Mouse (Mus musculus) thymus, adult 2 months (tissue): ENCODE results near the gene Ncl. TPM values are rescaled to one million over a fixed set of nuclear protein-coding genes. Genes with fewer than 3 reads are reported as not detected.

Experiments used
- DNase-seq: peaks from one replicate; pipeline ENCODE4 v3.0.0; 2021
- H3K27ac ChIP-seq: fragments of 200-500 bp; 2 replicates; pipeline ENCODE4 v1.5.1; 2012; ENCODE audit warnings: low read length, control low read depth; ENCODE audit not compliant: control insufficient read depth, insufficient read depth
- H3K27me3 ChIP-seq: fragments of 200-500 bp; 2 replicates; pipeline ENCODE4 v1.6.1; 2012; ENCODE audit warnings: mild to moderate bottlenecking, low read length, moderate library complexity, mixed read lengths; ENCODE audit not compliant: control insufficient read depth, insufficient read depth
- H3K36me3 ChIP-seq: fragments of 200-500 bp; 2 replicates; pipeline ENCODE4 v1.6.1; 2012; ENCODE audit warnings: mild to moderate bottlenecking, low read length, moderate library complexity; ENCODE audit not compliant: control insufficient read depth, insufficient read depth
- H3K4me1 ChIP-seq: fragments of 200-500 bp; replicated peaks from 2 replicates; pipeline ENCODE4 v1.6.1; 2012; ENCODE audit warnings: low read length; ENCODE audit not compliant: control insufficient read depth, insufficient read depth
- H3K4me3 ChIP-seq: fragments of 200-500 bp; 2 replicates; pipeline ENCODE4 v1.5.1; 2012; ENCODE audit warnings: mild to moderate bottlenecking, low read length, control low read depth, moderate library complexity; ENCODE audit not compliant: control insufficient read depth, insufficient read depth
- CTCF ChIP-seq: fragments of 200-500 bp; IDR thresholded peaks from 2 replicates; pipeline ENCODE4 v1.5.1; 2012; ENCODE audit warnings: mild to moderate bottlenecking, control low read depth, low read length, moderate library complexity, borderline replicate concordance; ENCODE audit not compliant: control insufficient read depth, poor library complexity, insufficient read depth; ENCODE audit errors: extremely low read depth
- POLR2A ChIP-seq: fragments of 200-500 bp; IDR thresholded peaks from 2 replicates; pipeline ENCODE4 v1.6.1; 2012; ENCODE audit warnings: mild to moderate bottlenecking, low read length, control low read depth, moderate library complexity; ENCODE audit not compliant: control insufficient read depth, poor library complexity, insufficient read depth; ENCODE audit errors: extremely low read depth
- WGBS: fragments of 180-500 bp; shearing (Covaris S2); methylation state at CpG from one replicate; pipeline ENCODE4 v1.1.7; 2018; 5-methylcytosine and 5-hydroxymethylcytosine counted together
- polyA plus RNA-seq: library from polyadenylated mRNA; depleted of rRNA; stranded (reverse); fragments of >200 nt; gene quantifications from 2 replicates; pipeline ENCODE4 v1.2.3, GENCODE M21; 2012

Ncl gene
- polyA plus RNA-seq, 1 experiment, result 17.0 TPM

GRCm38 (mm10) chr1:86398222-86398621 lies 39.0 kb upstream of the Ncl start:
- no peak for DNase-seq
- no peaks in the 10 kb centered on the region for H3K27me3 ChIP-seq
- peaks cover 18% of the 10 kb centered on the region for H3K4me1 ChIP-seq
- no peak overlapping the region for H3K4me3 ChIP-seq
- 30% methylated on average over 7 of the region's 7 CpGs for WGBS
- H3K27ac ChIP-seq, result peak overlapping the region; percentile 17; the same call in 1 of the 2 replicates
- H3K36me3 ChIP-seq, result no peaks in the 10 kb centered on the region
- TF ChIP-seq CTCF (no peak), POLR2A (no peak)

- 92% methylated on average over 8 of the region's 8 CpGs for WGBS
- Histone ChIP-seq H3K36me3 (no peaks in the 10 kb centered on the region), H3K27ac (no peak overlapping the region), H3K4me3 (no peak overlapping the region), H3K4me1 (peaks cover 20% of the 10 kb centered on the region), H3K27me3 (no peaks in the 10 kb centered on the region)
- DNase-seq, result no peak
- TF ChIP-seq POLR2A, result no peak
- no peak for TF ChIP-seq CTCF
These were observed 38.4 kb upstream of the Ncl start for GRCm38 (mm10) chr1:86397621-86398020.

GRCm38 (mm10) chr1:86395897-86396296 lies 36.7 kb upstream of the Ncl start:
- DNase-seq, result no peak
- TF ChIP-seq CTCF (no peak), POLR2A (no peak)
- Histone ChIP-seq H3K27ac (no peak overlapping the region), H3K36me3 (no peaks in the 10 kb centered on the region), H3K4me1 (peaks cover 24% of the 10 kb centered on the region), H3K27me3 (no peaks in the 10 kb centered on the region), H3K4me3 (no peak overlapping the region)
- WGBS, result 83% methylated on average over 7 of the region's 7 CpGs

- TF ChIP-seq POLR2A (no peak), CTCF (no peak)
- 43% methylated on average over 3 of the region's 3 CpGs for WGBS
- H3K27me3 ChIP-seq, result no peaks in the 10 kb centered on the region
- H3K36me3 ChIP-seq, result no peaks in the 10 kb centered on the region
- H3K4me3 ChIP-seq, result no peak overlapping the region
- peaks cover 24% of the 10 kb centered on the region for H3K4me1 ChIP-seq
- DNase-seq, result no peak
- peak overlapping the region; percentile 62 for H3K27ac ChIP-seq
These were observed 35.0 kb upstream of the Ncl start for GRCm38 (mm10) chr1:86394246-86394645.

GRCm38 (mm10) chr1:86393219-86393618 lies 34.0 kb upstream of the Ncl start:
- peaks cover 22% of the 10 kb centered on the region for H3K4me1 ChIP-seq
- no peak for DNase-seq
- 52% methylated on average over 3 of the region's 3 CpGs for WGBS

GRCm38 (mm10) chr1:86391425-86391824 lies 32.2 kb upstream of the Ncl start:
- H3K27ac ChIP-seq, result no peak overlapping the region
- H3K4me3 ChIP-seq, result no peak overlapping the region
- peaks cover 17% of the 10 kb centered on the region for H3K4me1 ChIP-seq
- WGBS, result 89% methylated on average over 2 of the region's 2 CpGs
- no peaks in the 10 kb centered on the region for H3K27me3 ChIP-seq
- DNase-seq, result no peak
- no peaks in the 10 kb centered on the region for H3K36me3 ChIP-seq
- TF ChIP-seq CTCF (no peak), POLR2A (no peak)

More at GRCm38 (mm10) chr1:86393219-86393618, 34.0 kb upstream of the Ncl start:
- TF ChIP-seq POLR2A (no peak), CTCF (no peak)
- H3K27me3 ChIP-seq, result no peaks in the 10 kb centered on the region
- no peaks in the 10 kb centered on the region for H3K36me3 ChIP-seq
- H3K4me3 ChIP-seq, result no peak overlapping the region
- no peak overlapping the region for H3K27ac ChIP-seq

- Histone ChIP-seq H3K36me3 (no peaks in the 10 kb centered on the region), H3K4me3 (no peak overlapping the region), H3K27ac (no peak overlapping the region), H3K4me1 (peaks cover 10% of the 10 kb centered on the region), H3K27me3 (no peaks in the 10 kb centered on the region)
- 5% methylated on average over 11 of the region's 11 CpGs for WGBS
- TF ChIP-seq POLR2A, result no peak
- TF ChIP-seq CTCF, result peak; percentile 86
- DNase-seq, result peak; percentile 86
These were observed 30.0 kb upstream of the Ncl start for GRCm38 (mm10) chr1:86389230-86389629.
